Mouse (Mus musculus) liver, embryonic 11.5 days (tissue): ENCODE results near the gene 3110009E18Rik. TPM values are rescaled to one million over a fixed set of nuclear protein-coding genes. Genes with fewer than 3 reads are reported as not detected.

ENCODE experiments used
- ATAC-seq: fragments of 200-750 bp; cut with Nextera tagmentation; replicated peaks from 2 replicates; pipeline ENCODE4 v1.8.0; 2017; ENCODE audit warnings: moderate number of reproducible peaks, mild to moderate bottlenecking, moderate TSS enrichment, moderate library complexity; ENCODE audit not compliant: low FRiP score
- DNase-seq: peaks from one replicate; pipeline ENCODE4 v3.0.0-alpha.2; 2017; ENCODE audit warnings: low spot score
- H3K27ac ChIP-seq: fragments of 300-500 bp; sonication (generic); 2 replicates; pipeline ENCODE4 v1.5.1; 2014; ENCODE audit warnings: mild to moderate bottlenecking, low read depth, low read length, control low read depth
- H3K27me3 ChIP-seq: fragments of 300-500 bp; sonication (generic); replicated peaks from 2 replicates; pipeline ENCODE4 v1.6.1; 2014; ENCODE audit warnings: low read length, mixed read lengths; ENCODE audit not compliant: control insufficient read depth, insufficient read depth
- H3K36me3 ChIP-seq: fragments of 300-500 bp; sonication (generic); 2 replicates; pipeline ENCODE4 v1.6.1; 2014; ENCODE audit warnings: mild to moderate bottlenecking, low read length, moderate library complexity, mixed read lengths; ENCODE audit not compliant: control insufficient read depth, insufficient read depth
- H3K4me1 ChIP-seq: fragments of 300-500 bp; sonication (generic); replicated peaks from 2 replicates; pipeline ENCODE4 v1.6.1; 2014; ENCODE audit warnings: low read length, mixed read lengths; ENCODE audit not compliant: control insufficient read depth, insufficient read depth
- H3K4me2 ChIP-seq: fragments of 300-500 bp; sonication (generic); 2 replicates; pipeline ENCODE4 v1.6.1; 2014; ENCODE audit warnings: mild to moderate bottlenecking, control low read depth, moderate library complexity
- H3K4me3 ChIP-seq: fragments of 300-500 bp; sonication (generic); 2 replicates; pipeline ENCODE4 v1.5.1; 2014; ENCODE audit warnings: low read depth, low read length, control low read depth
- H3K9ac ChIP-seq: fragments of 300-500 bp; sonication (generic); 2 replicates; pipeline ENCODE4 v1.6.1; 2014; ENCODE audit warnings: low read depth, low read length, control low read depth
- H3K9me3 ChIP-seq: fragments of 300-500 bp; sonication (generic); 2 replicates; pipeline ENCODE4 v1.6.1; 2016; ENCODE audit warnings: low read length, inconsistent platforms, mixed read lengths; ENCODE audit not compliant: control insufficient read depth
- WGBS: fragments of 180-500 bp; shearing (Covaris S2); extraction: QIAGEN DNeasy Blood & Tissue Kit; methylation state at CpG from one replicate; pipeline ENCODE4 v1.1.7; 2014; 5-methylcytosine and 5-hydroxymethylcytosine counted together
- polyA plus RNA-seq: library from polyadenylated mRNA; unstranded; fragments of >200 nt; fragmentation: Nextera tagmentation; extraction: Ambion mirVana; gene quantifications from 2 replicates; pipeline ENCODE4 v1.2.1, GENCODE M21; 2014

Gene 3110009E18Rik
- polyA plus RNA-seq, 1 experiment from 2014 or later: 23.5 TPM

GRCm38 (mm10) chr1:120125471-120125870, 4.5 kb downstream of the 3110009E18Rik start:
- peaks cover 4% of the 10 kb centered on the region for H3K4me1 ChIP-seq
- DNase-seq: no peak
- no peaks in the 10 kb centered on the region for H3K27me3 ChIP-seq
- H3K36me3 ChIP-seq: no peaks in the 10 kb centered on the region
- no peak overlapping the region for H3K27ac ChIP-seq
- ATAC-seq: no peak
- no peak overlapping the region for H3K4me3 ChIP-seq
- H3K4me2 ChIP-seq: no peak overlapping the region
- no peaks in the 10 kb centered on the region for H3K9me3 ChIP-seq
- no peak overlapping the region for H3K9ac ChIP-seq
- 80% methylated on average over 6 of the region's 6 CpGs for WGBS

DNA sequence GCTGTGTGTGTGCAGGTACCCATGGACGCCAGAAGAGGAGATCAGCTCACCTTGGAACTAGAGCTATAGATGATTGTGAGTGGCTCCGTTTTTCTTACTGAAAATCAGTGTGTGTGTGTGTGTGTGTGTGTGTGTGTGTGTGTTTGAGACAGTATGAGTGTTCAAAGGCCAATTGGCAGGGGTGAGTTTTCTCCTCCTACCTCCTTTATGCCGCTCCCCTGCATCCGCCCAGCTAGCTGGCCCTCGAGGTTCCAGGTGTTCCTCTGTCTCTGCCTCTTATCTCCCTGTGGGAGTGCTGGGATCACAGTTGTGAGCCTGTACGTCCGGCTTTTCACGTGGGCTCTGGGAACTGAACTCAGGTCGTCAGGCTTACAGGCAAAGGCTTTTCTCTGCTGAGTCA, 5.3 kb downstream of the 3110009E18Rik start:
- ATAC-seq: no peak
- H3K27ac ChIP-seq: no peak overlapping the region
- no peaks in the 10 kb centered on the region for H3K27me3 ChIP-seq
- no peaks in the 10 kb centered on the region for H3K36me3 ChIP-seq
- peaks cover 4% of the 10 kb centered on the region for H3K4me1 ChIP-seq
- WGBS: 63% methylated on average over 9 of the region's 9 CpGs
- H3K4me2 ChIP-seq: no peak overlapping the region
- H3K4me3 ChIP-seq: no peak overlapping the region
- no peaks in the 10 kb centered on the region for H3K9me3 ChIP-seq
- H3K9ac ChIP-seq: no peak overlapping the region
- no peak for DNase-seq

DNA sequence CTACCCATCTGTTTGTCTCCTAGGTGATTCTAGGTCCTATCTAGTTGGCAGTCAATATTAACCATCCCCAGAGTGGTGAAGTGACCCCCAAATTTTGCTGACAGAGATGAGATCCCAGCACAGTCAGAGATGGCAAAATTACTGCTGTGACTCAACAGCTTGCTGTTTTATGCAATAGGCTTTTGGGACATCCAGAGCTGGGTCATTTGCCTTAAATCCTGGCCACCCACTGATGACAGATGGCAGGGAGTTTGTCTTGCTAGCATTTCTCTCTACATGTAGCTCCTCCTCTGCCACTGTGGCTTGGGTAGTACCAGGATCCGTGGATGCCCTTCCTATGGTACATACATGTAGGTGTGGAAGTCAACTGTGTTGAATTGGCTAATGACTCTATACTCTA, 11.4 kb downstream of the 3110009E18Rik start:
- no peaks in the 10 kb centered on the region for H3K27me3 ChIP-seq
- DNase-seq (no peak), ATAC-seq (no peak)
- no peaks in the 10 kb centered on the region for H3K9me3 ChIP-seq
- H3K4me3 ChIP-seq: no peak overlapping the region
- H3K36me3 ChIP-seq: no peaks in the 10 kb centered on the region
- H3K4me2 ChIP-seq: no peak overlapping the region
- WGBS: 81% methylated on average over 1 of the region's 1 CpGs
- no peaks in the 10 kb centered on the region for H3K4me1 ChIP-seq
- H3K9ac ChIP-seq: no peak overlapping the region
- H3K27ac ChIP-seq: no peak overlapping the region

DNA sequence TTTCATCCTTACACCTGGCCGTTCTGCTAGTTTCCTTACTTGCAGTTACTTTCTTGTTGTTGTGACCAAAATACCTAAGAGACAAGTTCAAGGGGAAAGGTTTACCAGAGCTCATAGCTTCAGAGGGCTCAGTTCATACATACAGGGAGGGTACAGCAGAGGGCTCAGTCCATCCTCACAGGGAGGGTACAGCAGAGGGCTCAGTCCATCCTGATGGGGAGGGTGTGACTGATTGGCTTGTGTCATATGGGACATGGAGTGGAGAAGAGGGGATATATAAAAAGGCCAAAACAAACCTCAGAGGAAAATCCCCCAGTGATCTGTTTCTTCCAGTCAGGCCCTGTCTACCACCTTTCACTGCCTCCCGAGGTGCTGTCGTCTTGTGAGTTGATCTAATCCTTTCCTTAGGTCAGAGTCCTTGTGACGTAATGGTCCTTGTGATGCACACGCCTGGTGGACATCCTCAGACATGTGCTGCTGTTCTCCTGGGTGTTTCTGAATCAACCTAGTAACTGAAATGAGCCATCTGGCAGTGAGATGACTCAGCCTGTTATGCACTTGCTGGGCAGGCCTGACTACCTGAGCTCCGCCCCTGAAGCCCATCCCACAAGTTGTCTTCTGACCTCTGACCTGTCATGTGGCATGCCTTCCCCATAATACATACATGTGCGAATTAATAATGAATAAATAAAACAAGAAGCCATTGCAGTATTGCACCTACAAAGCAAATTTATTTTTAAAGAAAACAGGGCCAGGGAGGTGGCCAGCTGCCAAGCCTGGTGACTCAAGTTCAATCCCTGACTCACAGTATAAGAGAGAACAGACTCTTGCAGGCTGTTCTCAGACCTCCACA, 15.2 kb downstream of the 3110009E18Rik start:
- DNase-seq: no peak
- Histone ChIP-seq H3K27me3 (no peaks in the 10 kb centered on the region), H3K4me2 (no peak overlapping the region), H3K4me1 (no peaks in the 10 kb centered on the region), H3K36me3 (no peaks in the 10 kb centered on the region), H3K27ac (no peak overlapping the region), H3K4me3 (no peak overlapping the region), H3K9ac (no peak overlapping the region), H3K9me3 (no peaks in the 10 kb centered on the region)
- 83% methylated on average over 7 of the region's 7 CpGs for WGBS
- no peak for ATAC-seq

GRCm38 (mm10) chr1:120138923-120139540, 18.0 kb downstream of the 3110009E18Rik start:
- no peaks in the 10 kb centered on the region for H3K27me3 ChIP-seq
- no peak overlapping the region for H3K4me3 ChIP-seq
- no peaks in the 10 kb centered on the region for H3K4me1 ChIP-seq
- H3K27ac ChIP-seq: no peak overlapping the region
- H3K9ac ChIP-seq: no peak overlapping the region
- no peak overlapping the region for H3K4me2 ChIP-seq
- H3K36me3 ChIP-seq: no peaks in the 10 kb centered on the region
- ATAC-seq (no peak), DNase-seq (no peak)
- H3K9me3 ChIP-seq: no peaks in the 10 kb centered on the region
- WGBS: 57% methylated on average over 7 of the region's 7 CpGs

- Histone ChIP-seq H3K4me3 (no peak overlapping the region), H3K4me1 (no peaks in the 10 kb centered on the region), H3K9me3 (no peaks in the 10 kb centered on the region), H3K36me3 (no peaks in the 10 kb centered on the region), H3K9ac (no peak overlapping the region), H3K27ac (no peak overlapping the region), H3K27me3 (no peaks in the 10 kb centered on the region), H3K4me2 (no peak overlapping the region)
- DNase-seq (no peak), ATAC-seq (no peak)
- WGBS: 82% methylated on average over 9 of the region's 9 CpGs
These were observed 19.2 kb downstream of the 3110009E18Rik start for GRCm38 (mm10) chr1:120140144-120140693.

GRCm38 (mm10) chr1:120142551-120142950, 21.6 kb downstream of the 3110009E18Rik start:
- H3K36me3 ChIP-seq: no peaks in the 10 kb centered on the region
- H3K27ac ChIP-seq: no peak overlapping the region
- H3K4me1 ChIP-seq: no peaks in the 10 kb centered on the region
- ATAC-seq (no peak), DNase-seq (no peak)
- 86% methylated on average over 5 of the region's 5 CpGs for WGBS
- no peak overlapping the region for H3K4me2 ChIP-seq
- H3K9ac ChIP-seq: no peak overlapping the region
- no peak overlapping the region for H3K4me3 ChIP-seq
- no peaks in the 10 kb centered on the region for H3K9me3 ChIP-seq
- H3K27me3 ChIP-seq: no peaks in the 10 kb centered on the region

DNA sequence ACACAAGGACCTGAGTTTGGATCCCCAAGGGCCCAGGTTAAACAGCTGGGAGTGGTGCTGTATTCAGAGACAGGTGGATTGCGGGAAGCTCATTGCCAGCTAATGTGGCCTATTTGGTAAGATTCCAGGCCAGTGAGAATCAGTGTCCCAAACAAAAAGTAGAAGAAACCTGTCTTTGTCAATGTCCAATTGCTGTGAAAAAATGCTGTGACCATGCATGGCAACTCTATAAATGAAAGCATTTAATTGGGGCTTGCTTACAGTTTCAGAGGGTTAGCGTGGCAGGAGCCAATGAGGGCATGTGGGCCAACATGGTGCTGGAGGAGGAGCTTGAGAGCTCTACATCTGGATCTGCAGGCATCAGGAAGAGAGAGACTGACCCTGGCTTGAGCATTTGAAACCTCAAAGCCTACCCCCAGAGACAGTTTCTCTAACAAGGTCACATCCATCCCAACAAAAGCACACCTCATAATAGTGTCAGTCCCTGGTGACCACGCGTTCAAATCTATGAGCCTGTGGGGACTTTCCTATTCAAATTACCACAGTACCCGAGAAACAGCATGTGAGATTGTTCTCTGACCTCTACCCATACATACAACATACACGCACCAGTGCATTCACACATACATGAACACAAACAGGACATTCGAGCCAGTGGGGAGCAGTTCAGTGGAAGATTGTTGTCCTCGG, 24.7 kb downstream of the 3110009E18Rik start:
- 84% methylated on average over 8 of the region's 8 CpGs for WGBS
- no peak for DNase-seq
- no peaks in the 10 kb centered on the region for H3K4me1 ChIP-seq
- H3K4me2 ChIP-seq: no peak overlapping the region
- no peak overlapping the region for H3K4me3 ChIP-seq
- H3K27ac ChIP-seq: no peak overlapping the region
- no peak for ATAC-seq
- H3K36me3 ChIP-seq: no peaks in the 10 kb centered on the region
- H3K27me3 ChIP-seq: no peaks in the 10 kb centered on the region
- no peak overlapping the region for H3K9ac ChIP-seq
- no peaks in the 10 kb centered on the region for H3K9me3 ChIP-seq
